Mouse (Mus musculus) E14TG2a.4 (cell line): ENCODE results near the gene Wnt5b.

Experiments
- CTCF ChIP-seq: conservative IDR thresholded peaks from 2 replicates; pipeline ENCODE4 v1.5.1; 2014; ENCODE audit warnings: low read length
- NANOG ChIP-seq: IDR thresholded peaks from 2 replicates; pipeline ENCODE4 v1.6.1; 2014; ENCODE audit warnings: borderline replicate concordance, low read length, mixed read lengths
- POU5F1 ChIP-seq: IDR thresholded peaks from 2 replicates; pipeline ENCODE4 v1.6.1; 2014; ENCODE audit warnings: low read length, borderline replicate concordance

DNA sequence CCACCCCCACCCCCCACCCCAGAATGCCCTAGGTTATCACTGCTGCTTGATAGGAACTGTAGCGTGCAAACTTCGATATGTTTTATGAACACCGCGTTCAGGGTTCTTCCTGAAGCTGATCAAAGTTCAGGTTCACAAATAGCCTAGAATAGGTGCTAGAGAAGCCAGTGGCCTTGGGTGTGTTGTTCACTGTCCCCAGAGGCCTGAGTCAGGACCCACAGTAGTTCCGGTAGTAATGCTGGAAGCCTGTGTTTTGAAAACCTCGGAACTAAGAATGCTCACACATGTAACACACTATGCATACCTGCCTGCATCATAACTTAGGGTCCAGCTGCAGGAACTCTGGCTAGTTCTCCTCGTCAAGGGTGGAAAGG lies 57.1 kb downstream of the Wnt5b start:
- TF ChIP-seq CTCF (no peak), NANOG (no peak), POU5F1 (no peak)
